Mouse (Mus musculus): Measurements from ENCODE around the gene Prss38. TPM values are rescaled to one million over a fixed set of nuclear protein-coding genes. Genes with fewer than 3 reads are reported as not detected.

Gene Prss38
- polyA plus RNA-seq, 1 experiment = not detected

DNA sequence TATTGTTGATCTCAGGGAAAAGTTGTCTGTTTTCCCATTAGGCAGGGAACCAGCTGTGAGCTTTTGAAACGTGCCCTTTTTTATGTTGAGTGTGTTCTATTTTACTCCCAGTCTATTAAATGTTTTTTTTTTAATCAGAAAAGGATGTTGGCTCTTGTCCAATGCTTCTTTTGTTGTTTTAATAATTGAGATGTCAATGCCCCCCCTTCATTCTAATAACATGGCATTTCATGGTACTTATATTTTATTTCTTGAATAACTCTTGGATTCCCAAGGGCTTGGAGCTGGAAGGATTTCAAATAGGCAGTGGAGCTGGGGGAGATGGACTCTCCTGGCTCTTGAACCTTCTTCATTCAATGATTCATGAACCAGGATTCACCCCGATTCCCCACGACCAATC lies 9.4 kb downstream of the Prss38 start:
- TF ChIP-seq POLR2A (IDR thresholded peaks at IDR 0.05; ENCODE audit: borderline replicate concordance, control insufficient read depth, low read depth, low read length) = no peak
- TF ChIP-seq CTCF (IDR thresholded peaks at IDR 0.05; ENCODE audit: control insufficient read depth, insufficient read depth, low read length) = no peak
- Histone ChIP-seq H3K4me1 (ENCODE audit: control insufficient read depth, insufficient read depth, low read length) (no peaks in the 10 kb centered on the region), H3K4me3 (replicated peaks; ENCODE audit: control insufficient read depth, low read depth, low read length) (no peak overlapping the region), H3K27ac (ENCODE audit: control insufficient read depth, insufficient read depth, low read depth, low read length, poor library complexity) (no peak overlapping the region)
- 80% methylated on average over 3 of the region's 3 CpGs for WGBS

DNA sequence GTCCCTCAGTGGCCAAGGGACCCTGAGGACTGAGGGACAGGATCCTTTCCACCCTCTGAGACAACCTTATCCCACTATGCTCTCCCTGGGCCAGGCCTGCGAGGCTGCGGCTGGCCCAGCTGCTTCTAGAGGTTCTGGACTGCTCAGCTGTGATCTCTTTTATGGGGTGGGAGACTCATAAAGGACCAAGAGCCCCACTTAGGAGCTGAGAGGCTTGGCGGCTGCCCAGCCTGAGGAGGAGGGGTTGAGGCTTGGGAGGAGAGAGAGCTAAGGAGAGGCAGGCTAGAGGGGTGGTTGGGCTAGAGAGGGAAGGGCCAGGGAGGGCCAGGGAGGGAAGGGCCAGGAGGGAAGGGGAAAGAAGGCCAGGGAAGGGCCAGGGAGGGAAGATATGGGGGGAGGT lies 11.0 kb downstream of the Prss38 start:
- WGBS = 81% methylated on average over 3 of the region's 3 CpGs
- no peak overlapping the region for H3K4me3 ChIP-seq (replicated peaks; ENCODE audit: control insufficient read depth, low read depth, low read length)
- no peaks in the 10 kb centered on the region for H3K4me1 ChIP-seq (ENCODE audit: control insufficient read depth, insufficient read depth, low read length)
- no peak overlapping the region for H3K27ac ChIP-seq (ENCODE audit: control insufficient read depth, insufficient read depth, low read depth, low read length, poor library complexity)
- TF ChIP-seq CTCF (IDR thresholded peaks at IDR 0.05; ENCODE audit: control insufficient read depth, insufficient read depth, low read length) (no peak), POLR2A (IDR thresholded peaks at IDR 0.05; ENCODE audit: borderline replicate concordance, control insufficient read depth, low read depth, low read length) (no peak)

DNA sequence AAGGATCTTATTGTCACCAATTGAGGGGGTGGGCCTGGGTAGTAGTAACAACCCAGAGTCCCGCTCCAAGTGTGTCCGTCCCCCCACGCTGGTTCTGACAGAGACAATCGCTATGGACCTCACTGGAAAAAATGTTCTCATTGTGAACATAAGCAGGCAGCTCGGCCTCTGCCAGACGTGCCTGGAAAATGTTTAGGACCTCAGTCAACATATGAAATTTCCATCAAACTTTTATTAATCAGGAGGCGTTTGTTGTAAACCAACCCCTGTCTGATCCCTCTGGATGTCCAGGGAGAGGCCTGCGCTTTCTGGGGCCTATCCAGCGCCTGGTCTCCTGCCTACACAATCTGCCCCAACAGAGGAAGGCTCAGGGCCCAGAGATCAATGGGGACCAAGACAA lies 11.4 kb downstream of the Prss38 start:
- H3K4me1 ChIP-seq (ENCODE audit: control insufficient read depth, insufficient read depth, low read length) = no peaks in the 10 kb centered on the region
- TF ChIP-seq POLR2A (IDR thresholded peaks at IDR 0.05; ENCODE audit: borderline replicate concordance, control insufficient read depth, low read depth, low read length) (no peak), CTCF (IDR thresholded peaks at IDR 0.05; ENCODE audit: control insufficient read depth, insufficient read depth, low read length) (no peak)
- 88% methylated on average over 9 of the region's 9 CpGs for WGBS
- H3K27ac ChIP-seq (ENCODE audit: control insufficient read depth, insufficient read depth, low read depth, low read length, poor library complexity) = no peak overlapping the region
- H3K4me3 ChIP-seq (replicated peaks; ENCODE audit: control insufficient read depth, low read depth, low read length) = no peak overlapping the region

DNA sequence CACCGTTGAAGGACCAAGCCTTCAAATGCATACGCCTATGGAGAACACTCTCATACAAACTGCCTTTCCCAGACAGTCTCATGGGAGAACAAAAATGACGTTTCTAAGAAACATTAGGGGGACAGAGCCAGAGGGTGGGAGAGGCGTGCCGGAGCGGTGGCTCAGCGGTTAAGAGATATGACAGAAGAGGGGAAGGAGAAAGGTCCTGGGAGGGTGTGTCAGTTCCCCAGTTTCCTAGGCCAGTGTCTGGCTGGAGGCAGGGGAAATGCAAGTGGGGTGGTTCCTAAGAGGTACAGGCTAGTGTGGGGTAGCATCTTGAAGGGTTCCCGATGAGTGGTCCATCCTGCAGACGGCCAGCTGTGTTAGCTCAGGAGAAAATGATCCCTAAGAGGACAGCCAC lies 14.2 kb downstream of the Prss38 start:
- no peak overlapping the region for H3K4me3 ChIP-seq (replicated peaks; ENCODE audit: control insufficient read depth, low read depth, low read length)
- H3K27ac ChIP-seq (ENCODE audit: control insufficient read depth, insufficient read depth, low read depth, low read length, poor library complexity) = no peak overlapping the region
- WGBS = 70% methylated on average over 9 of the region's 9 CpGs
- TF ChIP-seq POLR2A (IDR thresholded peaks at IDR 0.05; ENCODE audit: borderline replicate concordance, control insufficient read depth, low read depth, low read length) = no peak
- no peak for TF ChIP-seq CTCF (IDR thresholded peaks at IDR 0.05; ENCODE audit: control insufficient read depth, insufficient read depth, low read length)
- H3K4me1 ChIP-seq (ENCODE audit: control insufficient read depth, insufficient read depth, low read length) = no peaks in the 10 kb centered on the region

DNA sequence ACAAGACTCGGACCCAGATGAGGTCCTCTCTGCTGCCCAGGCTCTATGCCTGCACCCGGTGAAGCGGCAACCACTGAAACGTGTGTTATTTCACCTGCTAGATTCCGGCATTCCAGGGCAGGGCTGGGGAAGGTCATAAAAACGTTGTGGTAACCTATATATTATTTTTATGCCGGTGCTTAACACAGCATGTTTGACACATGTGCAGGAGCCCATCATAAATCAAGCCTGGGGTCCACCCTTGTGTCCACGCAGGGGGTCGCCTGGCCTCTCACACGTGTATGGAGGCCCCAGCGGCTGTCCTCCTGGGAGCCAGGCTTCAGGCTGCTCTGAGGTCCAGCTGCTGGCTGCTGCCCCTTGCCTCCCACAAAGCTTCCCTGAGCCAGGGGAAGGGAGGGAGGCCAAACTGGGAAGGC lies 18.6 kb downstream of the Prss38 start:
- Histone ChIP-seq H3K27ac (ENCODE audit: control insufficient read depth, insufficient read depth, low read depth, low read length, poor library complexity) (no peak overlapping the region), H3K4me1 (ENCODE audit: control insufficient read depth, insufficient read depth, low read length) (no peaks in the 10 kb centered on the region), H3K4me3 (replicated peaks; ENCODE audit: control insufficient read depth, low read depth, low read length) (no peak overlapping the region)
- 78% methylated on average over 11 of the region's 11 CpGs for WGBS
- TF ChIP-seq POLR2A (IDR thresholded peaks at IDR 0.05; ENCODE audit: borderline replicate concordance, control insufficient read depth, low read depth, low read length) (no peak), CTCF (IDR thresholded peaks at IDR 0.05; ENCODE audit: control insufficient read depth, insufficient read depth, low read length) (no peak)

DNA sequence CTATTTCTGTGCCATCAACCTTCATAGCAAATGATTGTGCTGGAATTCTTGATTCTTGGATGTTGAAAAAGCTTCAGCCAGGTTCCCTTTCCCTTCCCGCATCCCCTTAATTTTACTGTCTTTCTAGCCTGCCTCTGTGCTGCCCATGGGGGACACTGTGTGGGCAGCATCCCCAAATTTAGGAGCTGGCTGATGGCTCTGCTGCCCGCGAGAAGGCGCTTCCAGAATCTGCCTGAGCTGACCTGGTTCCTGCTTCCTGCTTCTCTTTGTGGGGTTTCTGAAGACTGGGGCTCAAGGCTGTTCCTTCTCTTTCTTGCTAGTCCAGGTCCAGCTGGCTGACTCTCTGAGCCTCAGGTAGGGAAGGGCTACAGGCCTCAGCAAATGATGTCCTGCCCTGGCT lies 20.7 kb downstream of the Prss38 start:
- TF ChIP-seq CTCF (IDR thresholded peaks at IDR 0.05; ENCODE audit: control insufficient read depth, insufficient read depth, low read length) (no peak), POLR2A (IDR thresholded peaks at IDR 0.05; ENCODE audit: borderline replicate concordance, control insufficient read depth, low read depth, low read length) (no peak)
- WGBS = 77% methylated on average over 4 of the region's 4 CpGs
- Histone ChIP-seq H3K27ac (ENCODE audit: control insufficient read depth, insufficient read depth, low read depth, low read length, poor library complexity) (no peak overlapping the region), H3K4me3 (replicated peaks; ENCODE audit: control insufficient read depth, low read depth, low read length) (no peak overlapping the region), H3K4me1 (ENCODE audit: control insufficient read depth, insufficient read depth, low read length) (no peaks in the 10 kb centered on the region)

DNA sequence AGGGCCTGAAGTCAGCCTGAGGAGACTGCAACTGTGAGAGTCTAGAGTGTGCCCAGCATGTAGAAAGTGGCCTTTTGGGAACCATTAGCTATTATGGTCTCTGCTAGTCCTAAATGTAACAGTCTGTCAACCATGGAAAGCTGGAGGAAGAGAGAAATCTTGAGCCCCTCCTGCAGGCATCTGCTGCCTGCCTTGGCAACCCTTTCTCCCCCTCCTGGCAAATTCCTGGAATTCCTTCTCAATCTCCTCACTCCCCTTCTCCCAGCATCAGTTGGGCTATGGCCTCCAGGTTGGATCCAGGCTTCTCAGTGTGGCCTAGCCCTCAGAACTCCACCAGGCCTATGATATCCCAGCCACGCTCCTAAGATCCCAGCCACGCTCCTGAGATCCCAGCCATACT lies 25.1 kb downstream of the Prss38 start:
- Histone ChIP-seq H3K4me1 (ENCODE audit: control insufficient read depth, insufficient read depth, low read length) (no peaks in the 10 kb centered on the region), H3K4me3 (replicated peaks; ENCODE audit: control insufficient read depth, low read depth, low read length) (no peak overlapping the region), H3K27ac (ENCODE audit: control insufficient read depth, insufficient read depth, low read depth, low read length, poor library complexity) (no peak overlapping the region)
- WGBS = 92% methylated on average over 2 of the region's 2 CpGs
- TF ChIP-seq POLR2A (IDR thresholded peaks at IDR 0.05; ENCODE audit: borderline replicate concordance, control insufficient read depth, low read depth, low read length) = no peak
- no peak for TF ChIP-seq CTCF (IDR thresholded peaks at IDR 0.05; ENCODE audit: control insufficient read depth, insufficient read depth, low read length)

DNA sequence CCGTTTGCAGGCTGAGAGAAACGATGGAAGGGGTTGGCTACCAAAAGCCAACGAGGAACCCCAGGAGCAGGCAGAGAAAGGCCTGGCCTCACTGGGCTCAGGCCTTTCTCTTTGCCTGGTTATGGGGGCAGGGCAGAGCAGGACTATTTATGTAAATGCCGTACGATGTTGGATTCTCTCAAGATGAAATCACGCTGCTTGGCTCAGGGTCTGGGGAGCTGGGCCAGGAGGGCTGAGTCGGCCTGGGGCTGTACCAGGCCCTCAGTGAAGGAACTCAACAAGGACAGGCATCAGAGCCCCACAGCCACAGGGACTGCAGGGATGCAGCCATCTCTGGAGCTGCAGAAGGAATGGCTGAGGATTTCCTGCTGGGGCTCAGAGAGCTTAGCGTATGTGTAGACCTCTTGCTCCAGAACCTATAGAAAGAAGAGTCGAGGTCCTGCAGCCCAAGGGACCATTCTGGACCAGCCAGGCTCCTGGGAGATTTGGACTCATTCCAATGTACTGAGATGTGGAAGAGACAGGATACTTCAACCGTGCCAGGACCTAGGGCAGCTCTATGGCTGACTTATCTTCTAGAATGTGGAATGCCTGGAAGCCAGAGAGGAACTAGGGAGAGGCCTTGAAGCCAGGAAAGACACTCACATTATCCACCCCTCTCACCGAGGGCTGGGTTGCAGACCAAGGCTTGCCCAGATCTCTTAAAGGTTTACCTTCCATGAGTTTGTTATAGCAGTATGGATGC lies 29.1 kb downstream of the Prss38 start:
- whole genome bisulfite sequencing = 73% methylated on average over 11 of the region's 11 CpGs
- Histone ChIP-seq H3K4me3 (replicated peaks; ENCODE audit: control insufficient read depth, low read depth, low read length) (no peak overlapping the region), H3K27ac (ENCODE audit: control insufficient read depth, insufficient read depth, low read depth, low read length, poor library complexity) (no peak overlapping the region; the same call in 1 of the 2 replicates), H3K4me1 (ENCODE audit: control insufficient read depth, insufficient read depth, low read length) (no peaks in the 10 kb centered on the region)
- TF ChIP-seq POLR2A (IDR thresholded peaks at IDR 0.05; ENCODE audit: borderline replicate concordance, control insufficient read depth, low read depth, low read length) = no peak
- no peak for TF ChIP-seq CTCF (IDR thresholded peaks at IDR 0.05; ENCODE audit: control insufficient read depth, insufficient read depth, low read length)

DNA sequence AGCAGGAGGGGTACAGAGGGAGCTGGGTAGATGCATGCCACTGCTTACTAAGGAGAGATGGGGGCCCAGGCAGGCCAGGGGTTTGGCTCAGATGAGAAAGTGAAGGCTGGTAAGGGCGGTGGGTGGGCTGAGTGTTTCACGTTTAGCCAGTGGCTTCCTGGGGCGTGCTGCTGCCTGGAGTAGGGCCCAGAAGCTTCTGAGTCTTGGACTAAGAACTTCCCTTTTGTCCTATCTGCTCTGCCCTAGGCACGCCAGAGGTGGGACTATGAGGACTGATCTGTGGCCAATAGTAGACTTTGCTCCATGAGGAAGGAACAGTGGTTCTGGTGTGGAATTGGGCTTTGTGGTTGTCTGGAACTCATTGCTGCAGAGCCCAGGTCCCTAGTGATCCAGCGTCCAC lies 32.5 kb downstream of the Prss38 start:
- 11% methylated on average over 5 of the region's 5 CpGs for WGBS

More for the DNA sequence above, 32.5 kb downstream of the Prss38 start:
- H3K27ac ChIP-seq (ENCODE audit: control insufficient read depth, insufficient read depth, low read depth, low read length, poor library complexity) = no peak overlapping the region
- H3K4me1 ChIP-seq (ENCODE audit: control insufficient read depth, insufficient read depth, low read length) = no peaks in the 10 kb centered on the region
- TF ChIP-seq CTCF (IDR thresholded peaks at IDR 0.05; ENCODE audit: control insufficient read depth, insufficient read depth, low read length) (no peak), POLR2A (IDR thresholded peaks at IDR 0.05; ENCODE audit: borderline replicate concordance, control insufficient read depth, low read depth, low read length) (no peak)
- no peak overlapping the region for H3K4me3 ChIP-seq (replicated peaks; ENCODE audit: control insufficient read depth, low read depth, low read length)
